7 mouse cellular contexts compared by ENCODE assay signal in the genomic region with DNA sequence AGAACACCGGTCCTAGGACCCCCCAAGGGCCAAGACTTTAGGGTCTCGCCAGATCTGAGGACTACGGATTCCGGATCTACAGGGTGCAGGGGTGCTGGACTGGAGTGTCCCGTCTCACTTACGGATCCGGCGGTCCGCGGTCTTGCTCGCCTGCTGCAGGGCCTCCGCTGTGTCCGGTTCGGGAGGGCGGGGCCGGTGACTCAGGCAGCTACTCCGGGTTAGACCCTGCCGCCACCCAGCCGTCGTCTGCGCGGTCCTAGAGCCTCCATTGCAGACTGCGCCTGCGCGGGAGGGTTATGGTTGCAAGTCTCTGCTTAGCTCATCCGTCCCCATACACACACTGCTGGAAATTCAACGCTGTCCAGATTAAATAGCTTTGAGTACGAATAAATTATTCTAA. TPM values are rescaled to one million over a fixed set of nuclear protein-coding genes. Genes with fewer than 3 reads are reported as not detected.
DNase-seq lines count a peak whose midpoint lies in the region; ATAC-seq lines count a peak whose summit lies in the region.

No protein-coding gene starts in this region.

- H3K9me3 ChIP-seq in embryonic facial prominence, embryonic 10.5 days = no peaks in the 10 kb centered on the region
- peaks cover 2% of the 10 kb centered on the region; the same call in 1 of the 2 replicates for H3K9me3 ChIP-seq in limb, embryonic 11.5 days (ENCODE audit: control insufficient read depth, low read length)
- no peaks in the 10 kb centered on the region for H3K9me3 ChIP-seq in midbrain, embryonic 14.5 days (ENCODE audit: control insufficient read depth, low read length)

- H3K36me3 ChIP-seq in embryonic facial prominence, embryonic 10.5 days (replicated peaks) = peaks cover 30% of the 10 kb centered on the region
- H3K36me3 ChIP-seq in limb, embryonic 11.5 days (ENCODE audit: control insufficient read depth, insufficient read depth, low read length) = peaks cover 6% of the 10 kb centered on the region
- H3K36me3 ChIP-seq in midbrain, embryonic 14.5 days (ENCODE audit: control insufficient read depth, insufficient read depth, low read length) = peaks cover 26% of the 10 kb centered on the region

- under 1% methylated on average over 28 of the region's 28 CpGs for WGBS in embryonic facial prominence, embryonic 10.5 days
- WGBS in limb, embryonic 11.5 days = under 1% methylated on average over 28 of the region's 28 CpGs
- under 1% methylated on average over 28 of the region's 28 CpGs for WGBS in midbrain, embryonic 14.5 days

- peaks cover 36% of the 10 kb centered on the region for H3K4me1 ChIP-seq in embryonic facial prominence, embryonic 10.5 days
- H3K4me1 ChIP-seq in limb, embryonic 11.5 days (ENCODE audit: control insufficient read depth, insufficient read depth, low read length) = peaks cover 10% of the 10 kb centered on the region
- peaks cover 19% of the 10 kb centered on the region for H3K4me1 ChIP-seq in midbrain, embryonic 14.5 days (ENCODE audit: control insufficient read depth, insufficient read depth, low read length)

- H3K27ac ChIP-seq in embryonic facial prominence, embryonic 10.5 days (replicated peaks) = peak overlapping the region; percentile 85
- H3K27ac ChIP-seq in limb, embryonic 11.5 days (replicated peaks; ENCODE audit: low read depth, low read length) = peak overlapping the region; percentile 58
- peak overlapping the region; percentile 73 for H3K27ac ChIP-seq in midbrain, embryonic 14.5 days (replicated peaks; ENCODE audit: low read depth, low read length)

- ATAC-seq in limb, embryonic 11.5 days (ENCODE audit: insufficient number of reproducible peaks, low FRiP score, low TSS enrichment, low read depth) = peak; percentile 85
- ATAC-seq in midbrain, embryonic 14.5 days (ENCODE audit: low FRiP score, low TSS enrichment) = peak; percentile 89

- peak overlapping the region; percentile 71 for H3K4me3 ChIP-seq in embryonic facial prominence, embryonic 10.5 days
- peak overlapping the region; percentile 79 for H3K4me3 ChIP-seq in limb, embryonic 11.5 days (ENCODE audit: low read depth, low read length)
- H3K4me3 ChIP-seq in midbrain, embryonic 14.5 days (replicated peaks; ENCODE audit: low read depth, low read length) = peak overlapping the region; percentile 72

- peak overlapping the region; percentile 78 for H3K4me2 ChIP-seq in limb, embryonic 11.5 days (ENCODE audit: low read depth, severe bottlenecking)
- H3K4me2 ChIP-seq in midbrain, embryonic 14.5 days (ENCODE audit: low read length) = peak overlapping the region; percentile 59

- H3K27me3 ChIP-seq in embryonic facial prominence, embryonic 10.5 days (replicated peaks; ENCODE audit: low read depth, poor library complexity, severe bottlenecking) = no peaks in the 10 kb centered on the region
- H3K27me3 ChIP-seq in limb, embryonic 11.5 days (ENCODE audit: control insufficient read depth, insufficient read depth, low read length) = no peaks in the 10 kb centered on the region
- no peaks in the 10 kb centered on the region for H3K27me3 ChIP-seq in midbrain, embryonic 14.5 days (ENCODE audit: control insufficient read depth, insufficient read depth, low read length)

- DNase-seq in adrenal gland, postnatal 10 days = peak; percentile 98
- peak; percentile 98 for DNase-seq in embryonic facial prominence, embryonic 10.5 days (ENCODE audit: low spot score)
- DNase-seq in heart, adult 11 months = peak; percentile 99
- DNase-seq in kidney, adult 18-20 months = peak; percentile 92
- DNase-seq in limb, embryonic 11.5 days (ENCODE audit: low spot score) = peak; percentile 98
- DNase-seq in midbrain, embryonic 14.5 days = peak; percentile 98
- DNase-seq in spleen, adult 18-20 months = peak; percentile 91 to 94

- H3K9ac ChIP-seq in limb, embryonic 11.5 days (ENCODE audit: low read length) = peak overlapping the region; percentile 69
- H3K9ac ChIP-seq in midbrain, embryonic 14.5 days (replicated peaks; ENCODE audit: low read length) = peak overlapping the region; percentile 76

RNA-seq across cellular contexts. Expression of gene Capns1, which starts 3.7 kb away (rescaled TPM):
- total RNA-seq in adrenal gland, postnatal 10 days (2021) = 100 to 1,000 TPM; 444 to 475 TPM
- 54.8 and 61.9 TPM in 2 replicates for polyA plus RNA-seq in embryonic facial prominence, embryonic 10.5 days (2016; fragmentation: Nextera tagmentation; extraction: Ambion mirVana)
- polyA plus RNA-seq in limb, embryonic 11.5 days (2014; fragmentation: Nextera tagmentation; extraction: Ambion mirVana) = 53.1 and 53.7 TPM in 2 replicates
- 53.0 and 70.5 TPM in 2 replicates for polyA plus RNA-seq in midbrain, embryonic 14.5 days (2014; fragmentation: Nextera tagmentation; extraction: Ambion mirVana)

RNA-seq across cellular contexts. Expression of gene Cox7a1, which starts 10.9 kb away (rescaled TPM):
- total RNA-seq in adrenal gland, postnatal 10 days (2021) = 1,000 to 10,000 TPM; 1,474 to 1,616 TPM
- 2.5 and 4.2 TPM in 2 replicates for polyA plus RNA-seq in embryonic facial prominence, embryonic 10.5 days (2016; fragmentation: Nextera tagmentation; extraction: Ambion mirVana)
- 2.3 and 2.9 TPM in 2 replicates for polyA plus RNA-seq in limb, embryonic 11.5 days (2014; fragmentation: Nextera tagmentation; extraction: Ambion mirVana)
- 5.5 TPM in 2 replicates for polyA plus RNA-seq in midbrain, embryonic 14.5 days (2014; fragmentation: Nextera tagmentation; extraction: Ambion mirVana)

RNA-seq across cellular contexts. Expression of gene Zfp146, which starts 25.3 kb away (rescaled TPM):
- total RNA-seq in adrenal gland, postnatal 10 days (2021) = 10 to 100 TPM; 57.4 to 65.2 TPM
- 19.9 and 20.1 TPM in 2 replicates for polyA plus RNA-seq in embryonic facial prominence, embryonic 10.5 days (2016; fragmentation: Nextera tagmentation; extraction: Ambion mirVana)
- polyA plus RNA-seq in limb, embryonic 11.5 days (2014; fragmentation: Nextera tagmentation; extraction: Ambion mirVana) = 14.6 and 18.7 TPM in 2 replicates
- 18.5 and 19.7 TPM in 2 replicates for polyA plus RNA-seq in midbrain, embryonic 14.5 days (2014; fragmentation: Nextera tagmentation; extraction: Ambion mirVana)

RNA-seq across cellular contexts. Expression of gene Polr2i, which starts 36.9 kb away (rescaled TPM):
- total RNA-seq in adrenal gland, postnatal 10 days (2021) = 100 to 1,000 TPM; 103 to 108 TPM
- 174 and 177 TPM in 2 replicates for polyA plus RNA-seq in embryonic facial prominence, embryonic 10.5 days (2016; fragmentation: Nextera tagmentation; extraction: Ambion mirVana)
- 182 and 186 TPM in 2 replicates for polyA plus RNA-seq in limb, embryonic 11.5 days (2014; fragmentation: Nextera tagmentation; extraction: Ambion mirVana)
- polyA plus RNA-seq in midbrain, embryonic 14.5 days (2014; fragmentation: Nextera tagmentation; extraction: Ambion mirVana) = 176 and 240 TPM in 2 replicates

RNA-seq across cellular contexts. Expression of gene Tbcb, which starts 37.2 kb away (rescaled TPM):
- 10 to 100 TPM; 73.6 to 81.0 TPM for total RNA-seq in adrenal gland, postnatal 10 days (2021)
- 270 and 275 TPM in 2 replicates for polyA plus RNA-seq in embryonic facial prominence, embryonic 10.5 days (2016; fragmentation: Nextera tagmentation; extraction: Ambion mirVana)
- polyA plus RNA-seq in limb, embryonic 11.5 days (2014; fragmentation: Nextera tagmentation; extraction: Ambion mirVana) = 232 and 241 TPM in 2 replicates
- 337 and 360 TPM in 2 replicates for polyA plus RNA-seq in midbrain, embryonic 14.5 days (2014; fragmentation: Nextera tagmentation; extraction: Ambion mirVana)

Comparison
In these comparisons a context has a peak if more than half of its experiments do, and no peak if none do; other contexts are left out.
1. Peak in every context shown above with its lines: DNase-seq, ATAC-seq, H3K4me3 ChIP-seq and H3K27ac ChIP-seq.